Mouse (Mus musculus) megakaryocyte progenitor cell, adult 5-6 weeks (primary cell): Measurements from ENCODE around the gene Prr13. TPM values are rescaled to one million over a fixed set of nuclear protein-coding genes. Genes with fewer than 3 reads are reported as not detected.
A peak's percentile ranks its signal among the peaks of the same experiment; 100 is the strongest.

Experiments
- ATAC-seq: replicated peaks from 2 replicates; pipeline ENCODE4 v1.8.0; 2016; ENCODE audit warnings: mild to moderate bottlenecking, moderate TSS enrichment, inconsistent platforms; ENCODE audit not compliant: poor library complexity
- total RNA-seq, 2 experiments: library from RNA; stranded (forward) in 1 of 2; stranded (reverse) in 1 of 2; fragments of 157-497, 149-512 nt in 1 of 2; fragments of 200-1000 nt in 1 of 2; gene quantifications; 2 replicates each; pipeline versions ENCODE4 v1.2.3 to v1.2.4; 2015 to 2017

The Prr13 gene
- total RNA-seq, 2 experiments from 2014 or later: 48.6 to 71.0 TPM

GRCm38 (mm10) chr15:102459847-102460246 is 1.0 kb downstream of the Prr13 start:
- 0 out of 2 replicates have a peak, but pooled peaks have one; percentile 5 for ATAC-seq

- ATAC-seq: no peak
Observed at GRCm38 (mm10) chr15:102460409-102460808, 1.6 kb downstream of the Prr13 start.

GRCm38 (mm10) chr15:102460971-102461370 is 2.1 kb downstream of the Prr13 start:
- ATAC-seq: peak; percentile 35; the same call in 1 of the 2 replicates

DNA sequence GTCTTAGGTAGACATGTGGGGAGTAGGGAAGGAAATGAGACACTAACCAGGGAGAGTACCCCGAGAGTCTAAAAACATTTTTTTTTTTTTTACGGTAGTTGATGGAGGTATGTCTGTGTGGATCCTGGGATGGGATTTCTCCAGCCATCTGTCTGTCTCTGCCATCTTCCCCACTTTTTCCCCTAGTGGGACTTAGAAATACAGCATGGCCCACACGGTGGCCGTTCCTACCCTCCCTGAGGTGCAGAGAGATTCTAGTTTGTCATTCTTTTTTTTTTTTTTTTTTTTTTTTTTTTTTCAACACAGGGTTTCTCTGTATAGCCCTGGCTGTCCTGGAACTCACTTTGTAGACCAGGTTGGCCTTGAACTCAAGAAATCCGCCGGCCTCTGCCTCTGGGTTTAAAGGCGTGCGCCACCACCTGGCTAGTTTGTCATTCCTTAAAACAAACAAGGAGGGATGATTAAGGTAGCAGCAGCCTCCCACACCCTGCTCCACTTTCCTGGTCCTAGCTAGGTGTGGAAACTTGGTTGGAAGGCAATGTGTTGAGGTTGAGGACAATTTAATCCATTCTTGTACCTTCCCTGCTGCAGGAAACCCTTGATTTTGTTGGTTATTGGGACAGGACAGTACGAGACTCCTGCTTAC is 2.7 kb downstream of the Prr13 start:
- ATAC-seq: no peak

DNA sequence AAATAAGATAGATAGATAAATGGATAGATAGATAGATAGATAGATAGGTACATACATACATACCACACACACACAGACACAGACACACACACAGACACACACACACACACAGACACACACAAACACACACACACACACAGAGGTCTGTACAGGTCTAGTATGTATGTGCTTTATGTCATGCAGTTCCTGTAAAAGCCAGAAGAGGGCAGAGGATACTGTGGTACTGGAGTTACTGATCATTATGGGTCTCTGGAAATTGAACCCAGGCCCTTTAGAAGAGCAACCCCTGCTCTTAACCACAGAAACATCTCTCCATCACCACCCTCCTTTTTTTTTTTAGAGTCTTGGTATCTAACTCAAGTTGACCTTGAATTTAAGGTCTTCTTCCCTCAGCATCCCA is 4.8 kb downstream of the Prr13 start:
- ATAC-seq: 0 out of 2 replicates have a peak, but pooled peaks have one; percentile 27

- ATAC-seq: no peak
Observed at GRCm38 (mm10) chr15:102468675-102469370, 10.0 kb downstream of the Prr13 start.

DNA sequence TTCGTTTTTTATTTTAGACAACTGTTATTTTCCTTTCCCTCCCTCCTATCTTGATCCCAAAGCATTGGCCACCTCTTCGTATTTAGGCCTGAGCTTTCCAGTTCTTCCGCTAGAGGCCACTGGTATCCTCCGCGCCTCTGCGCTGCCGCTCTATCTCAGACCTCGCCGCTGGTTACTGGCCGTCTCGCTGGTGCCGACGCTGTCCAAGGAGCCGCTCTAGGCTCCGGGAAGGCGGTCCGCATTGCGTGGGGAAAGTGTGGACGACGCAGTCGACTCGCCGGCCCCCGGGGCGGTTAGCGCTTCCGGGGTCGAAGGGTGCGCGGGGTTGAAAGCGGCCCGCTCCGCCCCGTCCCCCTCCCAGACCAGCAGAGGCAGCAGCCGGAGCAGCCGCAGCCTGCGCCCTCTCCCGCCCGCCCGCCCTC is 11.4 kb downstream of the Prr13 start, which contains the start of gene Pcbp2:
Gene Pcbp2, plus strand, starts transcription at position 357 of the 422 bp plus-strand sequence.
- ATAC-seq: peak; percentile 95

GRCm38 (mm10) chr15:102470605-102471294 is 11.9 kb downstream of the Prr13 start:
- peak; percentile 45 for ATAC-seq

- ATAC-seq: no peak
Observed at GRCm38 (mm10) chr15:102471295-102471645, 12.4 kb downstream of the Prr13 start.

DNA sequence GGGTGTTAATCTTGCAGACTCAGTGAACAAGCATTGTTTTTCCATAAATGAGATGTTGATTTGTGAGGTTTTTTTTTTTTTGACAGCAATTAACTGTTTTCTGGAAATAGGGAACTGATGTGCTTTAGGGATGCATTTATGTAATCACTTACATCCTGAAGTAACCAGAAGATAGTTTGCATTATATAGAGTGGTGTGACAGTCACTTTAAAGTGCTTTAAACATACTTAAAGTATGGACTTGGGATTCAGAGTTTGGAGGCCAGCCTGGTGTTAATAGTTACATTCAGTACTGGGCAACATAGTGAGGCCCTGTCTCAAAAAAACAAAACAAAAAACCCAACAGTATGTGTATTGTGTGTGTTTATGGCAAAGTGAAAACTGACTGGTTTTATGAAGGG is 12.9 kb downstream of the Prr13 start:
- no peak for ATAC-seq

DNA sequence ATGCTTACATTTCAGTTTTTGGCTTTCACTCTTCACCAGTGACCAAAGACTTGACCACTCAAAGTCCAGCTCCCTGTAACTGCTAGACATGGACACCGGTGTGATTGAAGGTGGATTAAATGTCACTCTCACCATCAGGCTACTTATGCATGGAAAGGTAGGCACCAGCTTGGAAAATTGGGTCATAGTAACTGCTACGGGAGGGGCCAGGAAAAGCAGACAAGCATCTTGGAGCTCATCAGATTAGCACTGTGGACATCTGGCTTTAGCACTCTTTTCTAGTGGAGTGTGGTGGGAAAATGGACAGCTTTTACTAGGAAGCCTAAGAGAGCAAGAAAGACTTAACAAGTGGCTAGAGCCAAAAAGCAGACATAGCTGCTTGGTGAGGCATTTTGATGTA is 14.4 kb downstream of the Prr13 start:
- ATAC-seq: no peak

GRCm38 (mm10) chr15:102474520-102474919 is 15.7 kb downstream of the Prr13 start:
- no peak for ATAC-seq

DNA sequence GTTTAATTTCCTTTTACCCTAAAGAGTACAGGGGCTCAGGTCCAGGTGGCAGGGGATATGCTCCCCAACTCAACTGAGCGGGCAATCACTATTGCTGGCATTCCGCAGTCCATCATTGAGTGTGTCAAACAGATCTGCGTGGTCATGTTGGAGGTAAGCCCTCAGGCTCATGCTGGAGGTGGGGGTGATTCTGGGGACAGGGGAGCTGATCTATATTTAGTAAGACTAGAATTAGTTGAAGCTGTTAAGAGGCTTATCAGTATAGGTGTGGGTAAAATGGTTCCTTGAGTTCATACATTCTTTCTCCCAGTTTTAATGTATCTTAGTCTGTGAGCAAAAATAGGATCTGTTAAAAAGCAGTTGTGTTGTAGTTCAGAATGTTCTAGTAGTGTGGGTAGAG is 24.3 kb downstream of the Prr13 start:
- ATAC-seq: no peak

DNA sequence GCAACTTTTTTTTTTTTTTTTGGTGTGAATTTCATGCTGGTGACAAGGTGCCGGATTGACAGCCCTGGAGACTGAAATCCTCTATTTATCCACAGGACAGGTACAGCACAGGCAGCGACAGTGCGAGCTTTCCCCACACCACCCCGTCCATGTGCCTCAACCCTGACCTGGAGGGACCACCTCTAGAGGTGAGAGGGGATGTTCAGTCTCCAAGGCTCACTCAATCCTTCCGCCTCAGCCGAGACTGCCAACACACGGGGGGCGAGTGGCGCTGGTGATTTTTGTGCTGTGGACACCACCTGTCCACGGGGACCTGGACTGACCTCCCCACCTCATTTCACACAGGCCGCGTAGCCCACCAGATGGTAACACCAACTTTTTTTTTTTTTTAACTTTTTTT is 27.0 kb downstream of the Prr13 start:
- ATAC-seq: no peak

- no peak for ATAC-seq
Observed at GRCm38 (mm10) chr15:102487664-102488063, 28.8 kb downstream of the Prr13 start.

DNA sequence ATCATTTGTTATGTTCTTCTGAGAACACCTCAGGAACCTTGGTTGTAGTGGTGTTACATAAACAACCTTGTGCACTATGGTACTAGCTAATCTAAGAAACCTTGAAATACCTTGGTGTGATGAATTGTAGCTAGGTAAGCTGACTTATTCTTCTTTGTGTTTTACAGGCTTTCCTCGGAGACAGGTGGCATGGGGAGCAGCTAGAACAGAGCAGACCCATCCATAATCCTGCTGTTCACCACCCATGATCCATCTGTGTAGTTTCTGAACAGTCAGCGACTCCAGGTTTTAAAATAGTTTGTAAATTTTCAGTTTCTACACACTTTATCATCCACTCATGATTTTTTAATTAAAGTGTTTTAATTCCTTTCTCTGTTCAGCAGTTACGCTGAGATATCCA is 39.5 kb downstream of the Prr13 start:
- ATAC-seq: no peak

GRCm38 (mm10) chr15:102499370-102499769 is 40.5 kb downstream of the Prr13 start:
- peak; percentile 45 for ATAC-seq

GRCm38 (mm10) chr15:102499851-102500250 is 41.0 kb downstream of the Prr13 start:
- ATAC-seq: no peak

DNA sequence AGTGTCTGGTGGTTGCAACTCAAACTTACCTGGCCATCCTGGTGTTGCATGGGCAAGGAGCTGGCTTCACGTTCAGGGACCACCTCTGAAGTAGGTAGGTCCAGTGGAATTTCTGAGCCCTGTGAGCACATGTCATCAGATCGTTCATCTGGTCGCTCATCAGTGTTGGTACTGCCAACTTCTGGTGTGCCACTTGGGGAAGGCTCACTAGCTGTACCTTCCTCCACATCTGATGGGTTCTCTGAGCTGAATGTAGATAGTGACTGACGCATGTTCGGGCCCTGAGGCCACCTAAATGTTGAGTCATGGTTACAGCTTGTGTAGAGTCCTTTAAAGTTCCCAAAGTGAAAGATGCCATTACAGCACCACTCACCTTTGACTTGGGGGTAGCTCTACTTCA is 41.7 kb downstream of the Prr13 start:
- no peak for ATAC-seq

DNA sequence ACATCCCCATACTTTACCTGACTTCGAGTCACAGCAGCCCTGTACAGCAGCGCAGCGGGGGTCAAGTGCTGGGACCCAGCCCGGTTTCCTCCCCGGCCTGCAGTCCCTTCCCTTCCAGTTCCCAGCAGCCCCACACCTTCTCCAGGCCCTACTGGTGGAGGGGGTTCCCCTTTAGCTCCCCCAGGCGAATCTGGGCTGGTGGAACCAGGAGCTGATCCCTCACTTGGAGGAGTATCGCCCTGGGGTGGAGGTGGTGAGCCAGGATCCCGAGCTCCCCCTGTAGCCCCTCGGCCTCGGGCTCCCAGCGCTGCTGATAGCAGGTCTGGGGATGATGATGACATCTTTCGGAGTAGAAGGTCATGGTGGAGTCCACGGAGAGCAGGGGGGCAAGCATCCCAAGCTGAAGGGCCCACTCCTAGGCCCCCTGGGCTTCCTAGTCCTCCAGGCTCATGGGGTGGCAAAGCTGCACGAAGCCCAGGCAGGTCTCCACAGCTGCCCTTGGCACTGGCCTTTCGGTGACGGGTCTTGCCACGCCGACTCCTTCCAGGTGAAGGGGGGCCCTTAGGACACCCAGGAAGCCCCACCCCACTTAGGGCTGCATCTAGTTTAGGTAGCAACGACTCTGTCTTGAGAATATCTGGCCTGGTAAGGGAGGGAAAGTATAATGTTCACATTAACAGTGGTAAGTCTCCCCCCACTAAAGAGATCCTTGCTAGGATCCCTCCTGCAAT is 42.4 kb downstream of the Prr13 start:
- no peak for ATAC-seq

DNA sequence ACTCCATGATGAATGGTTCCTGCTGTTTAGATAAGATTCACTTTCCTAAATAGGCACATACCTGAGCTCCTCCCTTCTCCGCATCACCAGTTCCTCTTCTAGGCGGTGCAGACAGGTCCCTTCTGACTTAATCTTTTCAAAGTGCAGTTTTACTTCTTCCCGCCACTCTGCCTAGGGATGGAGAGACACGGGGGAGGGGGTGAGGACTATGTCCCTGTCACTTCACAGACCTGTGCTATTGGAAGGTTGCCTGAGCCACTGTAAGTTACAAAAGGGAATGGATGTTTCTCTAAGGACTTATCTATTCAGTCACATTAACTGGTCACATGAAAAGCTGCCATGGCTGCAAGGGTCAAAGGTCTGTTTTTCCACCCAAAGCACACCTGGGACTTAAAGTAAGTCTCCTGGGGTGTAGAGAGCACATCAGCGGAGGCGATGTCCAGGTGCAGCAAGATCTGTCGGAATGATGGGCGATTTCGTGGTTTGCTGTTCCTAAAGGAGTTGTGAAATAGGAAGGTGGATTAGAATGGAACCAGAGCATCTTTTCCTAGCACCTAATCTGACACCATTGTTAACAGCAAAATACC is 43.5 kb downstream of the Prr13 start:
- ATAC-seq: no peak
